Mouse (Mus musculus): Measurements from ENCODE around the gene Dkk3. TPM values are rescaled to one million over a fixed set of nuclear protein-coding genes. Genes with fewer than 3 reads are reported as not detected.

The Dkk3 gene
- total and polyA plus RNA-seq, 2 experiments from 2014 or later = 53.8 to 90.6 TPM

GRCm38 (mm10) chr7:112074868-112075267 is 84.0 kb downstream of the Dkk3 start:
- no peak for ATAC-seq (ENCODE audit: insufficient read depth, low read depth)
- peaks cover 48% of the 10 kb centered on the region for H3K36me3 ChIP-seq (replicated peaks; ENCODE audit: control insufficient read depth, insufficient read depth, low read length)

More at GRCm38 (mm10) chr7:112074868-112075267, 84.0 kb downstream of the Dkk3 start:
- TF ChIP-seq CTCF (IDR thresholded peaks at IDR 0.05; ENCODE audit: low read depth) (peak; percentile 3; the same call in 1 of the 2 replicates), EP300 (IDR thresholded peaks at IDR 0.05; ENCODE audit: low read depth) (no peak)
- 61% methylated on average over 5 of the region's 5 CpGs for WGBS
- Histone ChIP-seq H3K27me3 (ENCODE audit: control insufficient read depth, insufficient read depth, low read length) (no peaks in the 10 kb centered on the region), H3K27ac (ENCODE audit: low read depth) (no peak overlapping the region), H3K9me3 (replicated peaks; ENCODE audit: control insufficient read depth, low read length) (no peaks in the 10 kb centered on the region), H3K4me1 (ENCODE audit: control insufficient read depth, insufficient read depth) (no peaks in the 10 kb centered on the region), H3K4me2 (ENCODE audit: low read depth, low read length) (no peak overlapping the region), H3K9ac (replicated peaks; ENCODE audit: low read depth, low read length) (no peak overlapping the region), H3K4me3 (ENCODE audit: low read depth, low read length) (no peak overlapping the region)
- no peak for DNase-seq (ENCODE audit: low spot score)

Other genes starting within 250 kb of the Dkk3 start
- 44.0 and 58.0 TPM in 2 replicates for gene Usp47, start 135.6 kb downstream of the Dkk3 start, total RNA-seq (2014; rRNA removed; ENCODE audit: low replicate concordance)
- gene Usp47, start 135.6 kb downstream of the Dkk3 start, polyA plus RNA-seq (2015; fragmentation: Nextera tagmentation; extraction: Ambion mirVana) = 34.1 and 39.6 TPM in 2 replicates
- 136 and 169 TPM in 2 replicates for gene Mical2, start 66.8 kb upstream of the Dkk3 start, total RNA-seq (2014; rRNA removed; ENCODE audit: low replicate concordance)
- gene Mical2, start 66.8 kb upstream of the Dkk3 start, polyA plus RNA-seq (2015; fragmentation: Nextera tagmentation; extraction: Ambion mirVana) = 59.9 and 78.1 TPM in 2 replicates